Mouse (Mus musculus) brain, adult 2 months (tissue): ENCODE results near the gene She.
"Not testable (repeated sequence)": the region's sequence is repeated elsewhere in the genome, so short reads cannot be mapped to it uniquely, and the experiment has no call there.

Experiments used
- DNase-seq: peaks from one replicate; pipeline ENCODE4 v3.0.0; 2011; ENCODE audit warnings: low read depth, low spot score

The She gene

DNA sequence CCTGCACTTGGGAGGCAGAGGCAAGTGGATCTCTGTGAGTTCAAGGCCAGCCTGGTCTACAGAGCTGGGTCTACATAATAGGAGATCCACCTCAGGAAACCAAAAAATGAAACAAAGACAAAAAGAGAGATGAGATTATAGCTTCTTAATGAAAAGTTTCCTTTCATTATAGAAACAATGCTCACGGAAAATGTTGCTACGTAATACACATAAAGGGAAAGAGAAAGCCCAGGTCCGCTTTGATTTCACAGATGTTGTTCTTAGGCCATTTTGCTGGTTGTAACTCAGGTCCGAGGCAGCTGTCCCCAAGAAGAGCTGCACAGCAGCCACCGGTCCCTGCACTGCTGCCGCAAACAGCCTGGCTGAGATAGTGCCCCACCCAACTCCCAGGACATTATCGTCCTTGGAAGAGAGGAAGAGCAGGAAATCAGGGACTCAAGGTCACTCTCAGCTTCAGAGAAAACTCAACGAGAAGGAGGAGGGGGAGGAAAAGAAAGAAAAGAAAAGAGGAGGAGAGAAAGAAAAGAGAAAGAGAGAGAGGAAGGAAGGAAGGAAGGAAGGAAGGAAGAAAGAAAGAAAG, 31.1 kb downstream of the She start:
- no peak for DNase-seq

DNA sequence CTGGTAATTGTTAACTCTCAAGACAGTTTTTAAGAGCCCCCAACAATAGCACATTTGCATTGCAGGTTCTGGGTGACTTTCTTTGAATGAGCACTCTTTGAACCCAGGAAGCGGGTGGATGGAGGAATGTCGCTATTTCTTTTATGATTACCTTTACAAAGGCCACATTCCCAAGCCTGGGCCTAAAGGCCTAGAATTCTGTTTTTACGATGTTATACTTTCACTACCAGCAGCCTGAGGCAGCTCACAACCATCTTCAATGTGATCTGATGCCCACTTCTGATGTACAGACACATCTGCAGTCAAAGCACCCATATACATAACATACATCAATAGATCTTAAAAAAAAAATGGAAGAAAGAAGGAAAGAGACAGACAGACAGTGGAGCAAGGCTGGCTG, 32.1 kb downstream of the She start:
- DNase-seq = not testable (repeated sequence)

DNA sequence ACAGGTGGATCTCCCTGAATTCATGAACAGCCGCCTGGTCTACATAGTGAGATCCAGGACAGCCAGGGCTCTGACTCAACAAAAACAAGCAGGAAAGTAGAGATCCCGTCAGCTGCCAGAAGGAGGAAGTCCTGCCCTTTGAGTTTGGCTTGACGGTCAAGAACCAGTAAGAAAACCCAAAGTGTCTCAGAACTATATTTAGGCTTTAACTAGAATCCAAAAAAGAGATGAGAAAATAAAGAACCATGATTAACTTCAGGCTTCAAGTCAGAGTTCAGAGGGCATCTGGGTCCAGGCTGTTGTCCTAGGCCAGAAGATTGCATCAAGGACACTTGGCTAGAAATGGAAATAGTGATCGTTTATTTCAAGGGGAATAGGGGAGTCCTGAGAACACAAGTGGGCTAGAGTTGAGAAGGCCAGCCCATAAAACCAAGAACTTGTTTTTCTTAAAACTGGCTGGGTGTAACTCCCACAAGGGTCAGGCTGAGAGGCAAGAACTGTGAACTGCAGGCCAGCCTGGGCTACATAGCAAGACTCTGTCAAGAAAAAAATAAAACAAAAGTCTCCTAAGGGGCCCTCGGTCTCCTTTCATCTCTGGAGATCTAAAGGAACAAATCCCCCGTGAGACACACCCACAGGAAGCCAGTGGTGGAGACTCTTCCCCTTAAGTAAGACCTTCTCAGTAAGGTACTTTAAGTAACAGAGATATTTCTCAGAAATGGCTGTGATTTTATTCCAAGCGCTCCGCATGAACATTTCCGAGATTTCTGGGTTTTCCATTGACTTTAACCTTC, 32.7 kb downstream of the She start:
- no peak for DNase-seq

DNA sequence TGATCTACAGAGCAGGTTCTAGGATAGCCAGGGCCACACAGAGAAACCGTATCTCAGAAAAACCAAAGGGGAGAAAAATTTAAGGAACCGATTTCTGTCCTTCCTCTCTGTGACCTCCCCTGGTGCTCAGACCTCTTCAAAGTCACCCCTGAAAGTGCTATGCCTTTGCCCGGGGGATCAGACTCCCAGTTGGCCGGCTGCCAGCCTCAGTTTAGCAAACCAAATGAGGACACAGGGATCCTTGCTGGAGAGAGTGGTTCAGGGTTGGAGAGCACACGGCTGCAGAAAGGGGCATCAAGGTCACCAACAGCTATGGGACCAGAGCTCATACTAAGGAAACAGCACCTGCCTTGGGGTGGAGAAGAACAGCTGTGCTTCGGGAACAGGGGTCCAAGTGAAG, 33.9 kb downstream of the She start:
- no peak for DNase-seq

DNA sequence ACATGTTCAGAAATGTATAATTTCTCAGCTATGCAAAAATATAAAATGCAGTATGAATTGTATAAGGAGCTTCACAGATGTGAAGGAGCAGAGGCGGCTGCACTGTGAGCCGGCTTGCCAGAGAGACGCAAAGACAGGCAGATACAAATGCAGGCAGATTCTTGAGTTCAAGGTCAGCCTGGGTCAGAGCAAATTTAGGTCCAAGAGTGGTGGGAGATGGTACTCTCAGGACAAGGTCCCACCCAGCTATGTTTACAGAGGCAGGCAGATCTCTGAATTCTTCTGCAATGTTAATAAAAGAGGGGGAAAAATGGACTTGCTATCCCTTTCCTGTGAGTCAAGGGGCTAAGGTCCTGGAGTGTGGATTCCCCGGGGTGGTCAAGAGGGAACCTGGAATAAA, 34.6 kb downstream of the She start:
- DNase-seq = no peak

DNA sequence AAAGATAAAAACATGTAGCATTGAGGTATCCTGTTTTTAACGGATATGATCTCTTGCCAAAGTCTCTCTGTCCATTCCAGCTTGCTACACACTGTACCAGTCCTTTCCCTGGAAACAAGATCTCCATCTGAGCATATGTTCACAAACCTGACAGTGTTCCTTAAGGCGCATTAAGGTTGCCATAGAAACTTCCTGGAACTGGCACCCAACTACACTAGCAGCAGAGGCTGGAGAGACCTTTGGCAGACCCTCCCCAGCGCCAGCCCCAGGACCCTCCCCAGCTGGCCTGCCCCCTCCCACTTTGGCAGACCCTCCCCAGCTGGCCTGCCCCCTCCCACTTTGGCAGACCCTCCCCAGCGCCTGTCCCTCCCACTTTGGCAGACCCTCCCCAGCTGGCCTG, 36.5 kb downstream of the She start:
- DNase-seq = peak; percentile 69

DNA sequence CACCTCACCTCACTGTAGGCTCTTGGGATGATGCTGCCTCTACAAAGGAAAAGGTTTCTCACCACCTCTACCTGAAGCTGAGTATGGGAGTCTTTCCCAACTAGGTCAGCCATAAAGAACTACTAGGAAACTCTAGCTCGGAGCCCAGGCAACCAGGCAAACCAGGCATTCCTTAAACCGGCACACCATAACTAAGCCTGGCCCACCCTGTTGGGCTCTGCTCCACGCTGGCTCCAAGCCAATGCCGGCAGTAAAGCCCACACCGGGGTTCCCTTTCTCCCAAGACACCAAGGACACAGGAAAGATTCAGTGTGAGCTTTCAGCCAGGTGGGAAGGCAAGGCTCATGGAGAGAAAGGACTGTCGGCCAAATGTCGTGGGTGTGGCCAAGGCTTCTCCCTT, 37.2 kb downstream of the She start:
- no peak for DNase-seq

DNA sequence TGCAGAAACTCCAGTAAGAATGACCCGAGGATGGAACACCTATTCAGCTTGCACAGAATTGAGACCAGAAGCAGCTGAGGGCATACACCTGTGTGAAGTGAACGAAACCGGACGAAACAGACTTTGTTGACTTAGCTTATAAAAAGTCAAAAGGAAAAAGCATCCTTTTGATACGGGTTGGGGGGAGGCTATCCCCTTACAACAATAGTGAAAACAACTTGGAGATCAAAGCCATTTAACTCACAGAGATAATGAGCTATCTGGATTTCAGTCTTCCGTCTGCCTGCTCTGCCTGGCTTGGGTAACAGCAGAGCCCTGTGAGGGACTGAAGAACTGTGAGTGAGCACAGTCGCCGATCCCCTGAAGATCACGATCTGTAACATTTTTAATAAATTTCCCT, 37.8 kb downstream of the She start:
- DNase-seq = no peak

DNA sequence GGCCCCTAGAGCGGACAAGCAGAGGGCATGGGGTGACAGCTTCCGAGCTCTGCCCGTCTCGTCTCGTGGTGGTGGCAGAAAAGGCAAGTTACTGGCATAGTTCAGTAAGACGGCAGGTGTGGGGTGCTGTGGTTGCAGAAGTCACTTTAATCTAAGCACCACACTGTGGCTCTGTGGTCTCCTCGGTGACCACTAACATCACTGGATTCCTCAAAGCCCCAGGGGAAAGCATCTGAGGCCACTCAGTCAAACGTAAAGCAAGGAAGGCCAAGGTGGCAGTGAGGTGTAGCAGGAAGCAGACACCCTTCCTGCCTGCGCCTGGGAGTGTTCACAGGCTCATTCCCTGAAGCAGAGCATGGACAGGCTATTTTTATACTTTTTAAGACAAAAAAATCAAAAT, 38.4 kb downstream of the She start:
- no peak for DNase-seq

DNA sequence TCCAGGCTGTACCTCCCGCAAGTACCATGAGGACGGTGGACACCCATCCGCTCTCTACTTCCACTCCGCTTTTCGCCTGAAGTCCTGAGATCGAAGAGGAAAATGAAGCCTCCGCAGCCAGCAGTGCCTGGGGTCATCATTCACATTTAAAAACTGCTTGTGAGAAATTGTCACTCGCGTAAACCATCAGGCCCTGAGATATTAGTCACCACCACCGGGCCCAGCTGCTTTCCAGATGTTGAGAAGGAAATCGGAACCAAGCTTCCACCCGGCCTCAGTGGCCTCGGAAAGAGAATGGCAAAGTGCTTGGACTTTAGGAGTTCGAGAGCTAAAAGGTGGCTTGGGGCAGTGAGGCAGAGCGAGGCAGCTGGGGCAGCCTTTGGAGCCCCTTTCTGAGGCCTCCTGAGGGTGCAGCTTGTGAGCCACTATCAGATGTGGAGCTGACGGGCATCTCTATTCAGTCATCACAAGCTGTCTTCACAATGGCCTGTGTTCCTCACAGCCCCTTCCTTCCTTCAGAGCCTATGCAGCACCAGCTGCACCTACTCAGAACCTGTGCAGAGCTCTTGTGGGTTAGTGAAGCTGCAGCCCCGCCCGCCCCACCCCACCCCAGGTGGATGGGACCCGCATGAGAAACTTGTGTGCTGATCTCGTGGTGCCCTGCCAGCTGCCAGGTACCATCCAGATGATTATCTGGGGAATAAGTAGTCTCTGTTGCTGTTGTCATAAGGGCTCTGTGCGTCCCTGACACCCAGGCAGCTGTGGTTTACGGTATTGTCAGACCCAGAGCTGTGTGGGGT, 39.5 kb downstream of the She start:
- no peak for DNase-seq

DNA sequence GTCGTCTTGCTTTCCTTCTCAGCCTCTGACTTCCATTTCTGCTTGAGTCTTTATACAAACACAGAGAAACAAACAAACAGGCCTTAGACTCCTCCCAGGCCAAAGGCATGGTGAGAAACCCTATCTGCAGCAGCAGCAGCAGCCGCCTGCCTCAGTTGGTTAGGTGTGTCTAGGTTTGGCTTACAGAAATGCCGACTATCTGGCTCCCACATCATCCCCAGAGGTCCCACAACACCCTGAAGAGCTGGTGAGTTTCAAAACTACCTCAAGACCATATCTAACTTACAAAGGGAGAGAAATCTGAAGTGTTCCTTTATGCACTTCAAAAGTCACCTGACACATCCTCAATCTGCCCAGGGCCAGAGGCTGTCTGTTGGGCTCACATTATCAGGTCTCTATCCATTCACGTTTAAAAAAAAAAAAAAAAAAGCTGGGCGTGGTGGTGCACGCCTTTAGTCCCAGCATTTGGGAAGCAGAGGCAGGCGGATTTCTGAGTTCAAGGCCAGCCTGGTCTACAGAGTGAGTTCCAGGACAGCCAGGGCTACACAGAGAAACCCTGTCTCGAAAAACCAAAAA, 40.3 kb downstream of the She start:
- no peak for DNase-seq

DNA sequence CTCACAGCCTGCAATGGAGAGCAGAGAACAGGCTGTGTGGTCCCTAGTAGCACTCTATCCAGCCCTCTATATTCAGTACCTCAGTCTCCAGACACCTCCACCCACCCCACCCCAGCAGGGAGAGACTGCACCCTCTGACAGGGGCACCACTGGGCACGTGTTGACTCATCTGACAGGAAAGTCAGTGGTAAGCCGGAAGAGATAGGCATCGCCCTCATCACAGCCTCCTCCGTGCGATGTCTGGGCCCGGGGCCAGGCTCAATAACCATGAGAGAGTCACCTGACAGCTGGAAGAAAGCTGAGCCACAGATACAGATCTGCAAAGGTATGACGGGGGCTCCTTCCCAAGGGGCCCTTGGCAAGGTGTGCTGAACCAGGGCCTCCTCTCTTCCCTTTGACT, 41.0 kb downstream of the She start:
- DNase-seq = peak; percentile 35

DNA sequence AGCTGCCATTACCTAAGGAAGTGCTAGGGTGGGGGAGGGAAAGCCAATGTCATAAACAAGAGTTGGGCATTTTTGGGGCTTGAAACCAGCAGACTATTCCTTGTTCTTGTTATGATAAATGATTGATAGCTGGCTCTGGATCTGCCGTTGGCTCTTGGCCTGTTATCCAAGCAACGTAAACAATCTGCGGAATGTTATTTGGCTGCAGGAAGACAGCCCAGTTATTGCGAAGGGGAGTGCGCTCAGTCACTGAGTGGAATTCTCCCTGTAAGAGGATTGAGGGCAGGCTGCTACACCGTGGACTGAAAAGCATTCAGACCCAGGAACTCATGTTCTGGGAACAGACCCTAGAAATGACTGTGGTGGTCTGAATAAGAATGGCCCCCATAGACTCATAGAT, 41.5 kb downstream of the She start:
- no peak for DNase-seq

DNA sequence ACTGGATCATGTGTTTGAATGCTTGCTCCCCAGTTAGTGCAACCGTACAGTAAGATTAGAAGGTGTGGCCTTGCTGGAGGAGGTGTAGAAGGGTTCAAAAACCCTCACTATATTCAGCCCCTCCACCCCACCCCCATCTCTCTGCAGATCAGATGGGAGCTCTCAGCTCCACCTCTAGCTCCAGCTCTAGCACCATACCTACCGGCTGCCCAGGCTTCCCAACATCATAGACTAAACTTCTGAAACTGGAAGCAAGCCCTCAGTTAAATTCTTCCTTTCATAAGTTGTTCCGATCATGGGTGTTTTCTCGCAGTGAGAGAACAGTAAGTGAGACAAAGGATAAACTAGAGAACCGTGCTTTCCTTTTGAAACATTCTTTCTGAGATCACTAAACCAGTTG, 42.9 kb downstream of the She start:
- DNase-seq = no peak

DNA sequence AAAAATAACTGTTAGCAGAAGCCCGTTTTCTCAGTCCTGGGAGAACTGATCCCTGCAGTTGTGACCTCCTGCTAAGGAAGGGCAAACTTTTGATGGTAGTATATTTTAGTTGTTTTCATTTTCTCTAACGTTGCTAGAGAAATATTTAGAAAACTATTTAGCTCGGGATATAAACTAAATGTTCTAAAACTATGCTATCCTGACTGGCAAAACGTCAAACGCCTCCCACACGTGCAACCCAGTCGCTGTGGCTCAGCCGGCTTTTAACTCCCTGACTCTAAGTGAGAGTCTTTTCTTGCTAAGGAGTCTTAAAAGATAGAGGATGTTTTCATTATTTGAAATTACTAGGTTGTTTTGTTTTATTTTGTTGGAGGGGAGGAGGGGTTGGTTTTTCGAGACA, 43.9 kb downstream of the She start:
- DNase-seq = peak; percentile 40

DNA sequence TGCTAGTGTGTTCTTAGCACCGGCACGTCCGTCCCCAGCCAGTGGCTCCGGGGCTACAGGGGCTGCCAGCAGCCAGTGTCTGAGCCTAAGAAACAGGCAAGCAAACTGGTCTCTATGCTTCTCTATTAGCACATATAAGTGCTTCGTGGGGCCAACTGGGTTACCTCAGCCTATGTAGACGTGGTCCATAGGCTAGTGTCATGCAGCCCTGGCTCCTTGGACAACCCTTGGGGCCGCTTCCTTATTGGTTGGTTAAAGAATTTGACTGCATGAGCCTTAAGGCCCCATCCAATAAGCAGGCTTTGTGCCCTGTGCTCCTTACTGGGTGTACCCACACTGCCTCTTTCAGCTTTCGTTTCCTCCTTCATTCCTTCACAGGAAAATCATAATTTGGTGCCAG, 44.6 kb downstream of the She start:
- DNase-seq = no peak

DNA sequence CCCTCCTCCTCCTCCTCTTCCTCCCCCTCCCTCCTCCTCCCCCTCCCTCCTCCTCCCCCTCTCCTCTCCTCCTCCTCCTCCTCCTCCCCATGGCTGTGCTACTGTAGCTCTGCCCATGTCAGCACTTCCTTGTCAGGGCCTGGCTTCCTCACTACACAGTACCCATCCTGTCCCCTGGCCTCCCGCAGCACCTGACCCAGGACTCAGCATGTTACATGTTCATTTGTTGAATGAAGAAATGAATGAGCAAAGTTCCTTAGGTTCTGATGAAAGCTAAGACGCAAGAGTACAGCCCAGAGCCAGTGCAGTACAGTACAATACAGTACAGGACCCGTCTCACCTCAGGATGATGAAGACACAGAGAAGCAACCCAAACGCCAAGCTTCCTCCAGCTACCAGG, 45.3 kb downstream of the She start:
- no peak for DNase-seq

DNA sequence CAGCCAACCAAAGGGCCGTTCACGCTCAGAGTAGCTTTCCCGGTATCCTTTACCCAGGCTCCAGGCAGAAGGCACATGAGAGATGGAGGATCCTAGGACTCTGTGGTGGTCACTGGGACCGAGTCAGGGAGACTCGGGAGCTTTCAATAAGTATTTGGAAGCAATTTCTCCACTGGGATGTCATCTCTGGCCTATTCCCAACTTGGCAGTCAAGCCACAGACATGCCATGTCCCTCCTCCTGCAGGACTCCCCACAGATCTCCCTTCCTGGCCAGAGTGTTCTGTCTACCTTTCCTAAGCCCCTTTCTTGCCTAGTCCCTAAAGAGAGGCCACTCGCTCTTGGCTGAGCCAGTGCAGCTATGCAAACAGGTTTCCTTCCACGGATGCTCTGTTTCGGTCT, 46.0 kb downstream of the She start:
- no peak for DNase-seq

DNA sequence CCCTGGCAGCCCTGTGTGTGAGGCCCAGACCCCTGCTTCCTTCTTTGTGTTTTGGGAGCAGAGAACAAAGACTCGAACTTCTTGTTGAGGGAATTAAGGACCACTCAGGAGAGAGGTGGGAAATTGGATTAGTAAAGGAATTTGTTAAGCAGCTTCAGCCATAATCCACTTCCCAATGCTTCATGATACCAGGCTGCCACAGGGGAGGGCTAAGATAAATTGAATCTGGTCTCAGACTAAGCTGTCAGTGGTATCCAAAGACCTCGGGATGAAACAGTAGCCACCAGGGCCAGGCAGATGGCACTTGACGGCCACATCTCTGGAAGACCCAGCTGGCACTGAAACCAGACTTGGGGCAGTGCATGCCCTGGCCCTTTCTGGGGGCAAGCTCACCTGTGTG, 47.3 kb downstream of the She start:
- no peak for DNase-seq

DNA sequence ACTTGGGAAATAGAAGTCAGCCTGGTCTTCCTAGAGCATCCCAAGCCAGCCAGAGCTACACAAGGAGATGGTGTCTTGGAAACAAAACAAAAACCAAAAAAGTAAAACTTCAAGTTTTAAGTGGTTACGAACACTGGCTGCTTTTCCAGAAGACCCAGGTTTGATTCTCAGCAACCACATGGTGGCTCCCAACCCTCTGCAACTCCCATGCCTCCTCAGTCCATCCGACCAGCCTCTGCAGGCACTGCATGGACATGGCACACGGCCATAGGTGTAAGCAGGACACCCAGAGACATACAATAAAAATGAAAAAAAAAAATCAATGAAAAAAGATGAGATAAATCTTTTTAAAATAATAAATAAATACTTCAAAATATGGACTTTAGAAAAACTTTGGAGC, 48.2 kb downstream of the She start:
- DNase-seq = no peak

DNA sequence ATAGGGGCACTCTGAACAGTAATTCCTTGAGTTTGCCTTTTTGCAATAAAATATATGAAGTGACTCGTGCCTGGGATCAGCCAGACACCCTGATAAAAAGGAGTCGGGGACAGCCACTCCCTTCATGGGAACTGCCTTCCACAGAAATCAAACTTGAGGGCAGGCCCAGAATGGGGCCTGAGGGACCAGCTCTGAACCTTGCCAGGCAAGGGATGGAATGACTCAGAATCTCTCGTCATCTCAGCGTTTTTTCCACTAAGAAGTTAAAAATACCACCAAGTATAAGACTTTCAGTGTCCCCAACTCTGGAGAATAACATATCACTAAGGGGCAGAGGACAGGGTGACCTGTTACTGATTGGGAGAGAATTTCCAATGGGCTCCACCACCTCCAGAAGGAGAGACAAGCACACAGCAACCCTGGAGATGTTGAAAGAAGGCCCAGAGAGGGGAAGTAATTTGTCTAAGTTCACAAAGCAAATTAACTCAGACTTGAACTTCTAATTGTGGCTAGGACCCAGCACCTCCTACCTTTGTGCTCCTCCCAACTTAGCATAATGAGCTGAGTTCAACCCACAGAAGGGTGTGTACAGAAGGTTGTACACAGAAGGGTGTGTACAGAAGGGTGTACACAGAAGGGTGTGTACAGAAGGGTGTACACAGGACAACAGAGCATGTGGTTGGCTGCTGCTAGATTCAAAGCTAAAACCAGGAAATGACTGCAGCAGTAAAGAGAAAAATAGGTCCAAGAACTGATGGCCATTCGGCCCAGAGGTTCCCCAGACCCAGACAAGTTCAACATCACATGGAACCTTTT, 49.1 kb downstream of the She start:
- no peak for DNase-seq
